Mouse (Mus musculus) lung, embryonic 14.5 days (tissue): ENCODE measurements around the gene Arhgap24. TPM values are rescaled to one million over a fixed set of nuclear protein-coding genes. Genes with fewer than 3 reads are reported as not detected.

Source experiments
- ATAC-seq: fragments of 200-750 bp; cut with Nextera tagmentation; 2 replicates; pipeline ENCODE4 v1.8.0; 2017; ENCODE audit warnings: mild to moderate bottlenecking, moderate TSS enrichment, moderate library complexity; ENCODE audit not compliant: insufficient read depth
- DNase-seq: peaks from one replicate; pipeline ENCODE4 v3.0.0-alpha.2; 2015
- H3K27ac ChIP-seq: fragments of 300-500 bp; sonication (generic); 2 replicates; pipeline ENCODE4 v1.5.1; 2014; ENCODE audit warnings: low read depth, mild to moderate bottlenecking, moderate library complexity
- H3K27me3 ChIP-seq: fragments of 300-500 bp; sonication (generic); 2 replicates; pipeline ENCODE4 v1.6.1; 2014; ENCODE audit warnings: low read length, control low read depth; ENCODE audit not compliant: insufficient read depth
- H3K36me3 ChIP-seq: fragments of 300-500 bp; sonication (generic); 2 replicates; pipeline ENCODE4 v1.6.1; 2014; ENCODE audit warnings: control low read depth; ENCODE audit not compliant: insufficient read depth
- H3K4me1 ChIP-seq: fragments of 300-500 bp; sonication (generic); 2 replicates; pipeline ENCODE4 v1.6.1; 2014; ENCODE audit warnings: antibody characterized with exemption, control low read depth; ENCODE audit not compliant: insufficient read depth
- H3K4me2 ChIP-seq: fragments of 300-500 bp; sonication (generic); 2 replicates; pipeline ENCODE4 v1.6.1; 2014; ENCODE audit warnings: mild to moderate bottlenecking
- H3K4me3 ChIP-seq: fragments of 300-500 bp; sonication (generic); 2 replicates; pipeline ENCODE4 v1.5.1; 2014; ENCODE audit warnings: low read depth, low read length
- H3K9ac ChIP-seq: fragments of 300-500 bp; sonication (generic); 2 replicates; pipeline ENCODE4 v1.6.1; 2014
- H3K9me3 ChIP-seq: fragments of 300-500 bp; sonication (generic); 2 replicates; pipeline ENCODE4 v1.6.1; 2016; ENCODE audit warnings: low read depth, low read length, control low read depth
- CTCF ChIP-seq: IDR thresholded peaks from 2 replicates; pipeline ENCODE4 v1.5.1; 2016; ENCODE audit warnings: antibody characterized with exemption, low read depth
- WGBS: fragments of 180-500 bp; shearing (Covaris S2); extraction: QIAGEN DNeasy Blood & Tissue Kit; methylation state at CpG from one replicate; pipeline ENCODE4 v1.1.7; 2014; 5-methylcytosine and 5-hydroxymethylcytosine counted together
- polyA plus RNA-seq: library from polyadenylated mRNA; unstranded; fragments of >200 nt; fragmentation: Nextera tagmentation; extraction: Ambion mirVana; gene quantifications from 2 replicates; pipeline ENCODE4 v1.2.1, GENCODE M21; 2014

Arhgap24 gene
- polyA plus RNA-seq, 1 experiment from 2014 or later, result 26.2 TPM

- no peaks in the 10 kb centered on the region for H3K4me1 ChIP-seq
- 67% methylated on average over 2 of the region's 2 CpGs for WGBS
Measured at GRCm38 (mm10) chr5:102470284-102470683, 10.9 kb upstream of the Arhgap24 start.

GRCm38 (mm10) chr5:102478076-102478475 is 3.1 kb upstream of the Arhgap24 start:
- no peak overlapping the region for H3K4me2 ChIP-seq
- peaks cover 6% of the 10 kb centered on the region; the same call in 1 of the 2 replicates for H3K4me1 ChIP-seq
- H3K4me3 ChIP-seq, result no peak overlapping the region
- WGBS, result 15% methylated on average over 2 of the region's 2 CpGs
- H3K9ac ChIP-seq, result no peak overlapping the region
- TF ChIP-seq CTCF, result no peak
- H3K9me3 ChIP-seq, result no peaks in the 10 kb centered on the region
- DNase-seq, result no peak
- H3K27me3 ChIP-seq, result no peaks in the 10 kb centered on the region
- no peaks in the 10 kb centered on the region for H3K36me3 ChIP-seq
- ATAC-seq, result no peak
- H3K27ac ChIP-seq, result no peak overlapping the region

More at GRCm38 (mm10) chr5:102470284-102470683, 10.9 kb upstream of the Arhgap24 start:
- H3K9ac ChIP-seq, result no peak overlapping the region
- no peak for TF ChIP-seq CTCF
- H3K27ac ChIP-seq, result no peak overlapping the region
- peak; percentile 52 for DNase-seq
- H3K36me3 ChIP-seq, result no peaks in the 10 kb centered on the region
- no peaks in the 10 kb centered on the region for H3K27me3 ChIP-seq
- H3K4me3 ChIP-seq, result no peak overlapping the region
- H3K9me3 ChIP-seq, result no peaks in the 10 kb centered on the region
- no peak overlapping the region for H3K4me2 ChIP-seq
- ATAC-seq, result no peak

GRCm38 (mm10) chr5:102483285-102483975 is 2.2 kb downstream of the Arhgap24 start:
- 30% methylated on average over 10 of the region's 10 CpGs for WGBS
- Histone ChIP-seq H3K4me1 (peaks cover 6% of the 10 kb centered on the region), H3K27ac (no peak overlapping the region; the same call in 1 of the 2 replicates), H3K27me3 (no peaks in the 10 kb centered on the region), H3K4me3 (peak overlapping the region; percentile 64), H3K4me2 (peak overlapping the region; percentile 79), H3K9me3 (no peaks in the 10 kb centered on the region), H3K9ac (no peak overlapping the region; the same call in 1 of the 2 replicates), H3K36me3 (no peaks in the 10 kb centered on the region)
- ATAC-seq, result no peak
- DNase-seq, result no peak
- TF ChIP-seq CTCF, result no peak

DNA sequence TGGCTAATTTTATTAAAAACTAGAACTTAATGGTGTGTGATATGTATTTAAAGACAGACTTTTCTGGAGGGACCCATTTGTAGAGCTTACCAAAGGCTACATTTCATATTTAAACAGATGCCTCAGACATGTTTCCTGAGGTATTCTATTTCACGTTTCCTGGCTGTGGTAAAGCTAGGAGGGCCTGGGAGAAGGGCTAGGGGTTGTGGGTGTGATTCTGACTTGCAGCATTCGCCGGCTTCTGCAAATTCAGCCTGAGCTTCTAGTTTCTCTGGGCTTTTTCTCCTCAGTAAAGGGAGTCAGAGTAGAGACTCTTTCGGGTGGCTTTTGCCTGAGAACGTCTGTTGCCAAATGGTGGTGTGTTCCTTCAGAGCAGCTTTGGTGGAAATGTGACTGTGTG is 10.4 kb downstream of the Arhgap24 start:
- no peaks in the 10 kb centered on the region for H3K9me3 ChIP-seq
- 0 out of 2 replicates have a peak, but pooled peaks cover 2% of the 10 kb centered on the region for H3K4me1 ChIP-seq
- no peak for TF ChIP-seq CTCF
- no peak overlapping the region for H3K27ac ChIP-seq
- no peaks in the 10 kb centered on the region for H3K36me3 ChIP-seq
- no peak overlapping the region for H3K4me3 ChIP-seq
- H3K9ac ChIP-seq, result no peak overlapping the region
- no peak for ATAC-seq
- 79% methylated on average over 5 of the region's 5 CpGs for WGBS
- no peaks in the 10 kb centered on the region for H3K27me3 ChIP-seq
- H3K4me2 ChIP-seq, result no peak overlapping the region
- DNase-seq, result no peak

DNA sequence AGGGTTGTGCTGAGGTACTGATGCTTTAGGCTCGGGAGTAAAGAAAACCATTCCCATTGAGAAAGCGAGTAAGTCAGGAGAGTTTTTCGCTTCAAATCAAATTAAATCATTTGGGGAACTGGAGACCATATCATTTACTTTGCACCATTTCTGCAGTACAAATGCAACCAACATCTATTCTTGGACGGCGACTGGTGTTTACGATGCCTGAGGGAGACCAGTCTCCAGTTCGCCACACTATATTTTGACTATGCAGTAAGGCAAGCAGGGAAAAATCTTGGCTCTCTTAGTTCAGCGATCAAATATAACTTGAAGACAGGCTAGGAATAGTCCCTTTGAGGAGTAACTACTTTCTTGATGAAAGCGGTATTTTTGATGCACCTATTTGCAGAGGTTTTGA is 11.0 kb downstream of the Arhgap24 start:
- no peak for TF ChIP-seq CTCF
- H3K27me3 ChIP-seq, result no peaks in the 10 kb centered on the region
- no peaks in the 10 kb centered on the region for H3K36me3 ChIP-seq
- no peak overlapping the region for H3K9ac ChIP-seq
- no peak overlapping the region for H3K4me2 ChIP-seq
- H3K4me3 ChIP-seq, result no peak overlapping the region
- no peak for DNase-seq
- H3K9me3 ChIP-seq, result no peaks in the 10 kb centered on the region
- WGBS, result 83% methylated on average over 9 of the region's 9 CpGs
- 0 out of 2 replicates have a peak, but pooled peaks cover 2% of the 10 kb centered on the region for H3K4me1 ChIP-seq
- no peak for ATAC-seq
- no peak overlapping the region for H3K27ac ChIP-seq

GRCm38 (mm10) chr5:102494827-102495226 is 13.6 kb downstream of the Arhgap24 start:
- WGBS, result 42% methylated on average over 6 of the region's 6 CpGs
- Histone ChIP-seq H3K9ac (no peak overlapping the region; the same call in 1 of the 2 replicates), H3K27ac (no peak overlapping the region), H3K4me2 (no peak overlapping the region), H3K4me1 (0 out of 2 replicates have a peak, but pooled peaks cover 2% of the 10 kb centered on the region), H3K4me3 (no peak overlapping the region), H3K27me3 (no peaks in the 10 kb centered on the region), H3K36me3 (no peaks in the 10 kb centered on the region), H3K9me3 (no peaks in the 10 kb centered on the region)
- DNase-seq (no peak), ATAC-seq (no peak)
- TF ChIP-seq CTCF, result no peak

DNA sequence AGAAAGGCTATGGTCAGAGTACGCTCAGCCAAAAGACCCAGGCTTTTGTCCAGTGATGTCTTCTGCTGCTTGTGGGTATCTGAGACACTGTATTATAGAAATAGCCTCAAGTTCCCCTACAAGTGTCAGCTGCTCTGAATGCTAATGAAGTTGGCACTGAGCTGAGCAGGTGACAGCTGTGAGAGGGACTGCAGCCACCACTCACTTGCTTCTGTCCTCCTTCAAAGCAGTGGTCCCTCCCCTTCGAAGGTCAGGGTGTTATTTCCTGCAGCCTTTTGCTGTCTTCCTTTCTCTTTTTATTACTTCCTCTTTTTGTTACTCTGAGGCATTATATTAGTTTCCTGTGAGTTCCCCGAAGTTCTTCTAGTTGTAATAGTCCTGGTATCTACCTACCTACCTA is 16.0 kb downstream of the Arhgap24 start:
- no peak overlapping the region for H3K4me2 ChIP-seq
- ATAC-seq (no peak), DNase-seq (no peak)
- no peaks in the 10 kb centered on the region for H3K27me3 ChIP-seq
- no peaks in the 10 kb centered on the region for H3K36me3 ChIP-seq
- TF ChIP-seq CTCF, result no peak
- no peak overlapping the region for H3K27ac ChIP-seq
- WGBS, result 79% methylated on average over 3 of the region's 3 CpGs
- H3K4me1 ChIP-seq, result 0 out of 2 replicates have a peak, but pooled peaks cover 2% of the 10 kb centered on the region
- H3K9me3 ChIP-seq, result no peaks in the 10 kb centered on the region
- no peak overlapping the region for H3K4me3 ChIP-seq
- no peak overlapping the region for H3K9ac ChIP-seq
